Mouse (Mus musculus) ES-Bruce4 (cell line): ENCODE data around the gene Eva1c. TPM values are rescaled to one million over a fixed set of nuclear protein-coding genes. Genes with fewer than 3 reads are reported as not detected.

ENCODE experiments used
- H3K27ac ChIP-seq: 2 replicates; pipeline ENCODE4 v1.5.1; 2012; ENCODE audit warnings: low read length, inconsistent platforms; ENCODE audit not compliant: insufficient read depth
- H3K27me3 ChIP-seq: 2 replicates; pipeline ENCODE4 v1.6.1; 2012; ENCODE audit warnings: mild to moderate bottlenecking, low read length, inconsistent platforms; ENCODE audit not compliant: control insufficient read depth, poor library complexity, insufficient read depth, severe bottlenecking
- H3K36me3 ChIP-seq: 2 replicates; pipeline ENCODE4 v1.6.1; 2012; ENCODE audit warnings: inconsistent platforms, mild to moderate bottlenecking, low read length, moderate library complexity; ENCODE audit not compliant: control insufficient read depth, poor library complexity, insufficient read depth, severe bottlenecking
- H3K4me1 ChIP-seq: one replicate; pipeline ENCODE4 v1.8.1; 2011; ENCODE audit warnings: low read length; ENCODE audit not compliant: control insufficient read depth, insufficient read depth
- H3K4me3 ChIP-seq: 2 replicates; pipeline ENCODE4 v1.5.1; 2011; ENCODE audit warnings: low read depth, mild to moderate bottlenecking, low read length
- H3K9ac ChIP-seq: 2 replicates; pipeline ENCODE4 v1.6.1; 2012; ENCODE audit warnings: low read depth, mild to moderate bottlenecking, inconsistent platforms; ENCODE audit not compliant: poor library complexity, severe bottlenecking
- H3K9me3 ChIP-seq: replicated peaks from 2 replicates; pipeline ENCODE4 v1.6.1; 2012; ENCODE audit warnings: mild to moderate bottlenecking, low read length, inconsistent platforms; ENCODE audit not compliant: control insufficient read depth, poor library complexity, insufficient read depth, severe bottlenecking
- CTCF ChIP-seq: IDR thresholded peaks from one replicate; pipeline ENCODE4 v1.8.1; 2011; ENCODE audit warnings: low read depth, low read length
- EP300 ChIP-seq: IDR thresholded peaks from 2 replicates; pipeline ENCODE4 v1.6.1; 2011; ENCODE audit warnings: low read depth, low read length; ENCODE audit not compliant: insufficient read depth
- POLR2A ChIP-seq: IDR thresholded peaks from one replicate; pipeline ENCODE4 v1.8.1; 2011; ENCODE audit warnings: low read length; ENCODE audit not compliant: insufficient read depth
- polyA plus RNA-seq: library from polyadenylated mRNA; stranded (reverse); fragments of >200 nt; gene quantifications from 2 replicates; pipeline ENCODE4 v1.2.4, GENCODE M21; 2011; ENCODE audit warnings: low read depth; ENCODE audit not compliant: missing spikeins, insufficient read depth, insufficient read length

Gene Eva1c
- polyA plus RNA-seq = 3.2 and 4.9 TPM in 2 replicates

DNA sequence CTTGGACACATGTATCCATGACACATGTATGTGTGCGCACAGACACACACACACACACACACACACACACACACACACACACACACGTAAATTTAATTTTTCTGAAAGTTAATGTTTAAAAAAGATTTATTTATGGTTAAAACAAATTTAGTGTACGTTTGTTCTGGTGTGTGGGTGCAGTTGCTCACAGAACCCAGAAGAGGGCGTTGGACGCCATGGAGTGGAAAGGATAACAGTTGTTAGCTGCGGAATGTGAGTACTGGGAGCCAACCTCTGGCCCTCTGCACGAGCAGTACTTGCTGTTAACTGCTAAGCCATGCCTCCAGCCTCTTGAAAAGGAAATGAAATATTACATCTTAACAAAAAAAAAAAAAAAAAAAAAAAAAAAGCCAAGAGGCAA, at the start of gene Eva1c:
Gene Eva1c, plus strand, starts transcription at position 263 of the 400 bp plus-strand sequence.
- no peak within 1 kb of the TSS for H3K4me3 ChIP-seq
- 0 out of 2 replicates have a peak, but pooled peaks cover 1% of the 10 kb centered on the region for H3K27me3 ChIP-seq
- H3K36me3 ChIP-seq = no peaks in the 10 kb centered on the region
- H3K9me3 ChIP-seq = no peaks in the 10 kb centered on the region
- TF ChIP-seq EP300 = no peak
- TF ChIP-seq CTCF = peak; percentile 64
- no peak within 1 kb of the TSS for H3K9ac ChIP-seq
- H3K4me1 ChIP-seq = peaks cover 4% of the 10 kb centered on the region
- H3K27ac ChIP-seq = no peak within 1 kb of the TSS

DNA sequence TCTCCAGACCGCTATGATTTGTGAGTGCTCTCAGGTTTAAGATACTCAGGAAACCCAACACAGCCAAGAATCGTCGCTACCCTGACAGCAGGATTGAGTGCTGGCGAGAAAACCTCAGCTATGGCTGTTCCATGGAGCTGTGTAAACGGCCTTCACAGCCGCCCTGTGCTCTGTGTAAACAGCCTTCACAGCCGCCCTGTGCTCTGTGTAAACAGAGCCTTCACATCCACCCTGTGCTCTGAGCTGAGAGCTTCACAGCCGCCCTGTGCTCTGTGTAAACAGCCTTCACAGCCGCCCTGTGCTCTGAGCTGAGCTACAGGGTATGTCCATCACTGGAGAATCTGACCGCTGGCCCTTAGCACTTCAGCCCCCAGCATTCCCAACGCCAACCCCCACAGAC, 46.7 kb upstream of the Eva1c start:
- Histone ChIP-seq H3K9ac (no peak overlapping the region), H3K36me3 (peaks cover 7% of the 10 kb centered on the region), H3K4me3 (no peak overlapping the region), H3K4me1 (no peaks in the 10 kb centered on the region), H3K9me3 (no peaks in the 10 kb centered on the region), H3K27me3 (no peaks in the 10 kb centered on the region), H3K27ac (no peak overlapping the region)
- TF ChIP-seq CTCF (no peak), EP300 (no peak), POLR2A (no peak)

DNA sequence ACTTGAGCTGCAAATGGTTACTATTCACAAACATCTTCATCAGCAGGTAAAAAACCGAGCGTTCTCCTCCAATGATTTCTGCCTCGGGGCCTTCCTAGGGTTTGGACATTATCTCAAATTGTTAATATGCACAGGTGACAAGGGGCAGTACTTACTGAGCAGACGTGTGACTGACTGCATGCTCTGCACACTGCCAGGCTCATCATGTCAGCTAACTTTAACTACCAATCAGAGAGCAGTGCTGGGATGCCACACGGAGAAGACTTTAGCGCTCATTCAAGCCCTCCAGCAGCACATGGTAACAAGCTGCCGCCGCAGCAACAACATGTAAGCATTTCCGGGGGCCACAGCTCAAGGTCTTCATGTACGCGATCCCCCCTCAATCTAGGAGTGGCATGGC, 43.2 kb upstream of the Eva1c start:
- TF ChIP-seq CTCF = no peak
- TF ChIP-seq POLR2A = no peak
- no peak for TF ChIP-seq EP300
- Histone ChIP-seq H3K27me3 (no peaks in the 10 kb centered on the region), H3K9me3 (no peaks in the 10 kb centered on the region), H3K27ac (no peak overlapping the region), H3K4me3 (no peak overlapping the region), H3K36me3 (peaks cover 32% of the 10 kb centered on the region), H3K9ac (no peak overlapping the region), H3K4me1 (no peaks in the 10 kb centered on the region)

DNA sequence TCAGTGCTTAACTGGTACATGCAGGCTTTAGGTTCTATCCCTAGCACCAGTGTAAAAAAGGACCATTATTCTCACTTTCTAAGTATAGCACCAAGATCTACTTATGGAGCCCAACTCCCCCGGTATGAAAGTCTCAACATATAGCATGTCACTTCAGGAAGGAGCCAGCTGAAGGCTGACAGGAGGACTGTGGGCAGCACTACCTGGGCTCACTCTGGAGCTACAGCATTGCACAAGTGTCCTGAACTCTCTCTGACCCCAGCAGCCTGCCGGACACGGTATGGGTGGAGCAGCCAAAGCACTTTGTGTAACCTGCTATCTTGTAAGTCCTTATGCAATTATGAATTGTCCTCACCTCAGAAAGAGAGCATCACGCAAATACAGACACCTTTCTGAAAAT, 41.3 kb upstream of the Eva1c start:
- Histone ChIP-seq H3K27ac (no peak overlapping the region), H3K9ac (no peak overlapping the region), H3K4me3 (no peak overlapping the region), H3K36me3 (peaks cover 44% of the 10 kb centered on the region), H3K9me3 (no peaks in the 10 kb centered on the region), H3K27me3 (no peaks in the 10 kb centered on the region), H3K4me1 (no peaks in the 10 kb centered on the region)
- TF ChIP-seq EP300 = no peak

DNA sequence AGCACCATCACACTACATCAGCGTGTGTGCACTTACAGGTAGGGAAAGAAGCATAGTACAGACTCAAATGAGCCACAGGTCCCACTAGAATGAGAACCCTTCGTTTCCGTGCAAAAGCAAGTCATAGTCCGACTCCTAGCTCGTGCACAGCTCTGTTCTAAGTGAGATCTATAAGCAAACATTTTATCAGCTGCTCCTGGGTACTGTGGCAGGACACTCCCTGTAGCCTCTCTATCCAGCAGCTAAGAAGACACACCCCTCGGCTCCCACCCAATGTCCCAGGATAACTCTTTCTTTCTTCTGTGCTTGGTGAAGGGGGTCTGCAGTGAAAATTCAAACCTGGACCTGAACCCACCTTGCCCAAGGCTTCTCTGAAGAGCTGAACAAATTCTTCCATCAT, 37.9 kb upstream of the Eva1c start:
- no peak for TF ChIP-seq POLR2A
- no peak for TF ChIP-seq EP300
- TF ChIP-seq CTCF = no peak
- no peak overlapping the region for H3K9ac ChIP-seq
- H3K27me3 ChIP-seq = no peaks in the 10 kb centered on the region
- H3K4me3 ChIP-seq = no peak overlapping the region
- H3K9me3 ChIP-seq = no peaks in the 10 kb centered on the region
- H3K4me1 ChIP-seq = no peaks in the 10 kb centered on the region
- peaks cover 47% of the 10 kb centered on the region for H3K36me3 ChIP-seq
- no peak overlapping the region for H3K27ac ChIP-seq

DNA sequence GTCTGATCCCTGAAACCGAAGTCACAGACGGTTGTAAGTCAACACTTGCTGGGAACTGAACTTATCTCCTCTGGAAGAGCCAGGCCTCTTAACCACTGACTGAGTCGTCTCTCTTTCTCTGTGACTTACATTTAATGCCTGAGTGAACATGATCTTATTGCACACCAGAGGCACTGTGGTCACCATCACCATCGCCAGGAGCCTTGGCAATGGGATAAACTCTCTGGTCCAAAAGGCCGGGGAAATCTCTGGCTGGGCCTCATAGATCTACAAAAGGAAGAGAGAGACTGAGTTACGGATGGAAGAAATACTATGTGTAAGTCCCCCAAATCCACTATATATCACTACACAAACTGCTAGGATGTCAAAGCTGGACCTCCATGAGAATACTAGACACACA, 35.6 kb upstream of the Eva1c start:
- Histone ChIP-seq H3K36me3 (peaks cover 49% of the 10 kb centered on the region), H3K9ac (no peak overlapping the region)

More for the DNA sequence above, 35.6 kb upstream of the Eva1c start:
- H3K4me3 ChIP-seq = no peak overlapping the region
- H3K27me3 ChIP-seq = no peaks in the 10 kb centered on the region
- no peaks in the 10 kb centered on the region for H3K9me3 ChIP-seq
- no peak for TF ChIP-seq POLR2A
- no peak for TF ChIP-seq CTCF
- no peak for TF ChIP-seq EP300
- no peaks in the 10 kb centered on the region for H3K4me1 ChIP-seq
- H3K27ac ChIP-seq = no peak overlapping the region
